Mouse (Mus musculus): ENCODE measurements around the gene A630095N17Rik. TPM values are rescaled to one million over a fixed set of nuclear protein-coding genes. Genes with fewer than 3 reads are reported as not detected.
A peak's percentile ranks its signal among the peaks of the same experiment; 100 is the strongest.

The A630095N17Rik gene
- total RNA-seq, 1 experiment from 2014 or later = not detected

GRCm38 (mm10) chr1:75213096-75213495, 18.8 kb downstream of the A630095N17Rik start:
- DNase-seq = no peak

GRCm38 (mm10) chr1:75212542-75212941, 19.4 kb downstream of the A630095N17Rik start:
- DNase-seq = no peak

- no peak for DNase-seq
These were observed 20.7 kb downstream of the A630095N17Rik start for GRCm38 (mm10) chr1:75211141-75211708.

- DNase-seq = peak; percentile 98
These were observed 21.5 kb downstream of the A630095N17Rik start, which contains the start of the genes Glb1l and Stk16 for GRCm38 (mm10) chr1:75210136-75211087. TSS of gene Glb1l (minus strand) at chr1:75210813. TSS of gene Stk16 (plus strand) at chr1:75210838.

GRCm38 (mm10) chr1:75208967-75209678, 22.8 kb downstream of the A630095N17Rik start:
- peak; percentile 72 for DNase-seq

GRCm38 (mm10) chr1:75201236-75201635, 30.7 kb downstream of the A630095N17Rik start:
- no peak for DNase-seq

- DNase-seq = peak; percentile 69
These were observed 39.5 kb downstream of the A630095N17Rik start for GRCm38 (mm10) chr1:75192452-75192851.

- peak; percentile 97 for DNase-seq
These were observed 40.1 kb downstream of the A630095N17Rik start, which contains the start of the genes Ankzf1 and Atg9a for GRCm38 (mm10) chr1:75191622-75192402. TSS of gene Ankzf1 (plus strand) at chr1:75192151. TSS of gene Atg9a (minus strand) at chr1:75192196.

- no peak for DNase-seq
These were observed 40.7 kb downstream of the A630095N17Rik start for GRCm38 (mm10) chr1:75191258-75191621.

GRCm38 (mm10) chr1:75190577-75190976, 41.3 kb downstream of the A630095N17Rik start:
- no peak for DNase-seq

GRCm38 (mm10) chr1:75187914-75188483, 43.9 kb downstream of the A630095N17Rik start:
- no peak for DNase-seq

- no peak for DNase-seq
These were observed 44.8 kb downstream of the A630095N17Rik start for GRCm38 (mm10) chr1:75187126-75187525.

GRCm38 (mm10) chr1:75185495-75185894, 46.4 kb downstream of the A630095N17Rik start:
- no peak for DNase-seq

GRCm38 (mm10) chr1:75182160-75182559, 49.7 kb downstream of the A630095N17Rik start:
- no peak for DNase-seq

GRCm38 (mm10) chr1:75181377-75181870, 50.5 kb downstream of the A630095N17Rik start:
- DNase-seq = no peak

GRCm38 (mm10) chr1:75180741-75181140, 51.2 kb downstream of the A630095N17Rik start:
- DNase-seq = no peak

- DNase-seq = peak; percentile 93
These were observed 51.8 kb downstream of the A630095N17Rik start, which contains the start of gene Abcb6 for GRCm38 (mm10) chr1:75180105-75180590. TSS of gene Abcb6 (minus strand) at chr1:75180392.

- DNase-seq = peak; percentile 57
These were observed 52.4 kb downstream of the A630095N17Rik start for GRCm38 (mm10) chr1:75179334-75180104.

Data from adrenal gland, postnatal 14 days (tissue).